Mouse (Mus musculus): Measurements from ENCODE around the gene Gm49711. TPM values are rescaled to one million over a fixed set of nuclear protein-coding genes. Genes with fewer than 3 reads are reported as not detected.
"Not testable (repeated sequence)": the region's sequence is repeated elsewhere in the genome, so short reads cannot be mapped to it uniquely, and the experiment has no call there.

Gm49711 gene
- polyA plus RNA-seq, 1 experiment from 2014 or later = 0.56 TPM

DNA sequence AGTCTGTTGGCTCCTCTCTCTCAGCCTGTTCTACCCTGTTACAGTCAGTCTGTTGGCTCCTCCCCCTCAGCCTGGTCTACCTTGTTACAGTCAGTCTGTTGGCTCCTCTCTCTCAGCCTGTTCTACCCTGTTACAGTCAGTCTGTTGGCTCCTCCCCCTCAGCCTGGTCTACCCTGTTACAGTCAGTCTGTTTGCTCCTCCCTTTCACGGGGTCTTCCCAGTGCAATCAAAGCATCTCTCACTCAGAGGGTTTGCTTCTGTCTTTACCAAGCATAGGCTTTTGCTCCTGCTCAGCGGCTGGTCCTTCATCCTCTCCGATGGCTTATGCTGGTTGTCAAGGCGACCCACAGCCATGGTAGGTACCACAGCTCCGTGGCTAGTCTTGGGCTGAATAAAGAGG is 152.2 kb downstream of the Gm49711 start:
- not testable (repeated sequence) for H3K27ac ChIP-seq (ENCODE audit: low read depth, low read length); H3K9ac ChIP-seq (replicated peaks; ENCODE audit: low read depth, low read length); H3K27me3 ChIP-seq (ENCODE audit: control insufficient read depth, insufficient read depth, low read length); H3K36me3 ChIP-seq (ENCODE audit: control insufficient read depth, insufficient read depth, low read length); H3K4me1 ChIP-seq (ENCODE audit: control insufficient read depth, insufficient read depth, low read length); ATAC-seq (ENCODE audit: low read depth); H3K4me3 ChIP-seq (ENCODE audit: low read depth, low read length); H3K9me3 ChIP-seq (ENCODE audit: control insufficient read depth, low read length); H3K4me2 ChIP-seq (ENCODE audit: low read depth, low read length)
- WGBS = 75% methylated on average over 5 of the region's 5 CpGs

GRCm38 (mm10) chr16:92213911-92214310 is 155.8 kb downstream of the Gm49711 start:
- not testable (repeated sequence) for H3K4me2 ChIP-seq (ENCODE audit: low read depth, low read length); H3K36me3 ChIP-seq (ENCODE audit: control insufficient read depth, insufficient read depth, low read length); H3K9ac ChIP-seq (replicated peaks; ENCODE audit: low read depth, low read length); H3K9me3 ChIP-seq (ENCODE audit: control insufficient read depth, low read length); H3K27ac ChIP-seq (ENCODE audit: low read depth, low read length); H3K27me3 ChIP-seq (ENCODE audit: control insufficient read depth, insufficient read depth, low read length); ATAC-seq (ENCODE audit: low read depth); H3K4me3 ChIP-seq (ENCODE audit: low read depth, low read length); H3K4me1 ChIP-seq (ENCODE audit: control insufficient read depth, insufficient read depth, low read length)
- 73% methylated on average over 1 of the region's 1 CpGs for WGBS

DNA sequence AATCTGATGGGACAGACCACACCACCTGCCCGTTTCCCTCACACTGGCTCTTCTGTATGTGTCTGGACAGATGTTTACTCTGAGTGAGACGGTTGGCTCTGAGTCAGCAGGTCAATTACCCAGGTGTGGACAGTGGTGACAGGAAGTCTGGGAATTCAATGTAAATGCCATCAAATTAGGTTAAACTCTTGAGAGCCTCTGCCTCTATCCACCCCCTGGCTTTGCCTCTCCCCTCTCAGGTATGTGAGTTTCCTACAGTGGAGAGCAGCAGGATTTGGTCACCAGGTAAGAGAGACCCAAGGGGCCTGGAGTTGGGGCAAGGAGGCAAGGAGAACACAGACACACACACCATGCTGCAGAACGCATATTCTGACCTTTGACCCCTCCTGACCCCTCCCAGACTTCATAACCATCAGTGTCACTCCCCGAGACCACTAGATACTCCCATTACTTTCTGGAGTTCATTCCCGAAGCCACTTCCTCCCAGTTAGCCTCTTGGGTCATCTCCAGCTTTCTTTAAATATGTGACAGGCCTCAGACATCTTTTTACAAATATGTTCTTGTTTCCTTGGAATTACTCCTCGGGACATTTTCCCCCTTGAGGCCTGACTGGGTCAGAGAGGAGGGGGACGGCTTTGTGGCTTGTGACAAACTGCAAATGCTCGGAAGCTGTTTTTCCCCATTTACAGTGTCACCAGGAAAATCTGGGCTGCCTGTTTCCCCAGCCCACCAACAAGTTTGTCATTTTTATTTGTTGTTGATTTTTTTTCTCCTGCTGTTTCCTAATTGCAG is 157.7 kb downstream of the Gm49711 start:
- H3K27ac ChIP-seq (ENCODE audit: low read depth, low read length) = no peak overlapping the region
- ATAC-seq (ENCODE audit: low read depth) = no peak
- no peak overlapping the region for H3K4me2 ChIP-seq (ENCODE audit: low read depth, low read length)
- no peak overlapping the region for H3K4me3 ChIP-seq (ENCODE audit: low read depth, low read length)
- WGBS = 73% methylated on average over 8 of the region's 8 CpGs
- H3K9me3 ChIP-seq (ENCODE audit: control insufficient read depth, low read length) = no peaks in the 10 kb centered on the region
- no peaks in the 10 kb centered on the region for H3K27me3 ChIP-seq (ENCODE audit: control insufficient read depth, insufficient read depth, low read length)
- H3K36me3 ChIP-seq (ENCODE audit: control insufficient read depth, insufficient read depth, low read length) = no peaks in the 10 kb centered on the region
- H3K9ac ChIP-seq (replicated peaks; ENCODE audit: low read depth, low read length) = no peak overlapping the region
- H3K4me1 ChIP-seq (ENCODE audit: control insufficient read depth, insufficient read depth, low read length) = no peaks in the 10 kb centered on the region

DNA sequence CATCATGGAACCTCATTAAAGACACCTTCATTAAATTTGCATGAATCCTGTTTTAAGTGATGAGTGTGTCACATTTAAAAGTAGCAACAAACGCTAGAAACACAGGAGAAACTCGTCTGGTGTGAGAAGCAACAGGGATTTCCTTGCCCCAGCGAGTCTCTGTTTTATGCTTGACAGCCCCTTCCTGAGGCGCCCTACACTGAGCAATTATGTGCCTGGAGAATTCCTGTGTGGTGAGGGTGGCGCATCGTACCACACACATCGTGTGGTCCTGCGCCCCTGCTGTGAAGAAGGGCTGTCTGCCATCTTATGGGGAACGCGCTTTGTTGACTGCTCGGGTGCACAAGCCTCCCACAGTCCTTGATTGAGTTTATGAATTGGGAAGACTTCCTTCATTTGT is 162.6 kb downstream of the Gm49711 start:
- no peaks in the 10 kb centered on the region for H3K36me3 ChIP-seq (ENCODE audit: control insufficient read depth, insufficient read depth, low read length)
- no peak overlapping the region for H3K4me3 ChIP-seq (ENCODE audit: low read depth, low read length)
- no peaks in the 10 kb centered on the region for H3K9me3 ChIP-seq (ENCODE audit: control insufficient read depth, low read length)
- H3K9ac ChIP-seq (replicated peaks; ENCODE audit: low read depth, low read length) = no peak overlapping the region
- no peaks in the 10 kb centered on the region for H3K27me3 ChIP-seq (ENCODE audit: control insufficient read depth, insufficient read depth, low read length)
- no peak overlapping the region for H3K4me2 ChIP-seq (ENCODE audit: low read depth, low read length)
- H3K27ac ChIP-seq (ENCODE audit: low read depth, low read length) = no peak overlapping the region
- no peak for ATAC-seq (ENCODE audit: low read depth)
- H3K4me1 ChIP-seq (ENCODE audit: control insufficient read depth, insufficient read depth, low read length) = no peaks in the 10 kb centered on the region
- 87% methylated on average over 11 of the region's 11 CpGs for WGBS

- Histone ChIP-seq H3K4me2 (ENCODE audit: low read depth, low read length) (no peak overlapping the region), H3K27me3 (ENCODE audit: control insufficient read depth, insufficient read depth, low read length) (no peaks in the 10 kb centered on the region), H3K4me3 (ENCODE audit: low read depth, low read length) (no peak overlapping the region), H3K9me3 (ENCODE audit: control insufficient read depth, low read length) (no peaks in the 10 kb centered on the region), H3K9ac (replicated peaks; ENCODE audit: low read depth, low read length) (no peak overlapping the region), H3K27ac (ENCODE audit: low read depth, low read length) (no peak overlapping the region), H3K4me1 (ENCODE audit: control insufficient read depth, insufficient read depth, low read length) (no peaks in the 10 kb centered on the region), H3K36me3 (ENCODE audit: control insufficient read depth, insufficient read depth, low read length) (no peaks in the 10 kb centered on the region)
- ATAC-seq (ENCODE audit: low read depth) = no peak
- WGBS = 86% methylated on average over 7 of the region's 7 CpGs
Measured at GRCm38 (mm10) chr16:92228332-92228919, 170.3 kb downstream of the Gm49711 start.

GRCm38 (mm10) chr16:92230476-92230931 is 172.4 kb downstream of the Gm49711 start:
- H3K4me2 ChIP-seq (ENCODE audit: low read depth, low read length) = no peak overlapping the region
- no peaks in the 10 kb centered on the region for H3K27me3 ChIP-seq (ENCODE audit: control insufficient read depth, insufficient read depth, low read length)
- H3K9ac ChIP-seq (replicated peaks; ENCODE audit: low read depth, low read length) = no peak overlapping the region
- ATAC-seq (ENCODE audit: low read depth) = peak; percentile 65
- no peaks in the 10 kb centered on the region for H3K36me3 ChIP-seq (ENCODE audit: control insufficient read depth, insufficient read depth, low read length)
- no peaks in the 10 kb centered on the region for H3K9me3 ChIP-seq (ENCODE audit: control insufficient read depth, low read length)
- WGBS = 51% methylated on average over 6 of the region's 6 CpGs
- H3K27ac ChIP-seq (ENCODE audit: low read depth, low read length) = no peak overlapping the region
- no peak overlapping the region for H3K4me3 ChIP-seq (ENCODE audit: low read depth, low read length)
- H3K4me1 ChIP-seq (ENCODE audit: control insufficient read depth, insufficient read depth, low read length) = 0 out of 2 replicates have a peak, but pooled peaks cover 3% of the 10 kb centered on the region

- Histone ChIP-seq H3K27me3 (ENCODE audit: control insufficient read depth, insufficient read depth, low read length) (no peaks in the 10 kb centered on the region), H3K4me1 (ENCODE audit: control insufficient read depth, insufficient read depth, low read length) (0 out of 2 replicates have a peak, but pooled peaks cover 3% of the 10 kb centered on the region), H3K4me3 (ENCODE audit: low read depth, low read length) (no peak overlapping the region), H3K9me3 (ENCODE audit: control insufficient read depth, low read length) (no peaks in the 10 kb centered on the region), H3K36me3 (ENCODE audit: control insufficient read depth, insufficient read depth, low read length) (no peaks in the 10 kb centered on the region), H3K9ac (replicated peaks; ENCODE audit: low read depth, low read length) (no peak overlapping the region), H3K4me2 (ENCODE audit: low read depth, low read length) (no peak overlapping the region), H3K27ac (ENCODE audit: low read depth, low read length) (no peak overlapping the region)
- ATAC-seq (ENCODE audit: low read depth) = no peak
- WGBS = 18% methylated on average over 5 of the region's 5 CpGs
Measured at GRCm38 (mm10) chr16:92234530-92234929, 176.4 kb downstream of the Gm49711 start.

DNA sequence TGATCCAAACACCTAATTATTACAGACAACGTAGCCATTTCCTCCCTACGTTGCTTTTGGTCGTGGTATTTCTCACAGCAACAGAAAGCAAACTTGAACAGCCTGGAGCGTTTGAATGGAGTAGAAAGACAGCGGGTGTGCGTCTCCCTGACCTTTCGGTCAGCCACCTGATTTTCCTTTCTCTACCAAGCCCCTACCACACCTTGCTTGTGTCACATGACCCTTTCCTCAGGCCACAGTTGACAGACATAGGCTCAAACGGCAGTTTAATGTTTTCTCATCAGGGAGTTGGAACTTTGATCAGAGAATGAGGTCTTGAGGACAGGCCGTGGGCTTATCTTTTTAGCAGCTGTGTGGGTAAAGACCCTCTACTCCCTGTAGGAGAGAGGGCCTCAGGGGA is 177.1 kb downstream of the Gm49711 start:
- Histone ChIP-seq H3K4me2 (ENCODE audit: low read depth, low read length) (no peak overlapping the region), H3K4me3 (ENCODE audit: low read depth, low read length) (no peak overlapping the region), H3K36me3 (ENCODE audit: control insufficient read depth, insufficient read depth, low read length) (no peaks in the 10 kb centered on the region), H3K9ac (replicated peaks; ENCODE audit: low read depth, low read length) (no peak overlapping the region), H3K4me1 (ENCODE audit: control insufficient read depth, insufficient read depth, low read length) (0 out of 2 replicates have a peak, but pooled peaks cover 3% of the 10 kb centered on the region), H3K27me3 (ENCODE audit: control insufficient read depth, insufficient read depth, low read length) (no peaks in the 10 kb centered on the region), H3K9me3 (ENCODE audit: control insufficient read depth, low read length) (no peaks in the 10 kb centered on the region), H3K27ac (ENCODE audit: low read depth, low read length) (no peak overlapping the region)
- 74% methylated on average over 9 of the region's 9 CpGs for WGBS
- no peak for ATAC-seq (ENCODE audit: low read depth)

All from neural tube, embryonic 14.5 days (tissue).